Mouse (Mus musculus): ENCODE measurements around the gene Spns3.

The Spns3 gene

DNA sequence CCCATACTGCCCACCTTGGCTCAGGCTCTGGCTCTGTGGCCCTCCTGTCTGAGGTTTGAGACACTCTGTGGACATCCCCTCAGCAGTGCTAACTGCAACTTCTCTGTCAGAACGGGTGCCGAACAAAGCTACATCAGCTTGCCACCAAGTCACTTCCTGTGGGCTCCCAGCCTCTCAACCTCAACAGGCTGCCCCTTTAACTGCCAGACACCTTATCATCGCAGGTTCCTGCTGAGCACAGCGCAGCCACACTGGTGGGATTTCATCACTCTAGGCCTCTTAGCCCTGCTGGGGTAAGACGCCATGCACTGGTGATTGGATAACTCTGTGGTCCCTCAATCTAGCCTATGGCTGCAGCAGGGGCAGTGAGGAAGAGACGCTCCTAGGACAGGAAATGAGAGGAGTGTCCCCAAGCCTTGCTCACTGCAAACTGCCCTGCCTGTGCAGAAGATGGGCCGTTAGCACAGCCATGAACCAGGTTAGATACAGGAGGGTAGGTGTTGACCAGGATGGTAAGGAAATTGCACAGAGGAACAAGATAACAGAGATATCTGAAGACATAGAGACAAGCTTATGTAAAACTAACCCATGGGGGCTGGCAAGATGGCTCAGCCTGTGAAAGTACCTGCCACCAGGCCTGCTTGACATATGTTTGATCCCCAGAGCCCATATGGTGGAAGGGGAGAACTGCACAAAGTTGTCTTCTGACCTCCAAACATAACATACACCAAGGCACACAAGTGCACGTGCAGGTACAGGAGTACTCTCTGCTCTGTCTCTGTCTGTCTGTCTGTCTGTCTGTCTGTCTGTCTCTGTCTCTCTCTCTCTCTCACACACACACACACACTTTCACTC is at the start of gene Spns3:
Gene Spns3 (minus strand): TSS at position 373 of the 855 bp plus-strand sequence.
- no peak for DNase-seq (ENCODE audit: low read depth, low spot score)

- DNase-seq (ENCODE audit: low read depth, low spot score): no peak
Measured at GRCm38 (mm10) chr11:72597780-72598179, 47.5 kb upstream of the Spns3 start.

DNA sequence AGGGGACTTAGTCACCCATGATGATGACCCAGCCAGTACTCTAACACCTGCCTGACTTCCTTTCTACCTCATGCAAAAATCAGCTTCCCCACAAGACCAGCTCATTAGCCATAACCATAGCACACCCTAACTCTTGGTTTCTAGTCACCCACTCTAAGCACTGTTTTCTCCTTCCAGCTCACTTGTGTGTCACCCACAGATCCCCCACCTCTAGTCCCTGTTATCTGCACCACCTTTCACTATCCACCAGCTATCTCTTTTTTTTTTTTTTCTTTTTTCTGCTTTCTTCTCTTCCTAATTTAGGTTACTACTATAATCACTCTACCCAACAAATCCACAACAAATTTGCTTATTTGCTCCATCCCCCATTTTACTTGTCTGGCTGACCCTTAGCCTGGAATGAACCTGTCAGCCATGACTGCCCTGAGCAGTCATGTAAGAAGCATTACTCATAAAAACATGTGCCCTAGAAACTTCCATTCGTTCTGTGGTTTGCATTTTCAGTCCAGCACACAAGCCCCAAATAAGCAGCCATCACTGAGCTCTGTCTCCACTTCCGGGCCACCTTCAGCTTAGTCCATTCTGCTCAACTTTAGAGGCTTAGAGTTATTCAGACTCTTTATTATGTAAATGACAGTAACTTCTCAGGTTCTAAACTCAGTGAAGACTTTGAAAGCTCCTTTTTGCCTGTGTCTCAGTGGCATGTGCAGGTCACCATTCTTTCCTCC is 44.9 kb upstream of the Spns3 start:
- DNase-seq (ENCODE audit: low read depth, low spot score): no peak

DNA sequence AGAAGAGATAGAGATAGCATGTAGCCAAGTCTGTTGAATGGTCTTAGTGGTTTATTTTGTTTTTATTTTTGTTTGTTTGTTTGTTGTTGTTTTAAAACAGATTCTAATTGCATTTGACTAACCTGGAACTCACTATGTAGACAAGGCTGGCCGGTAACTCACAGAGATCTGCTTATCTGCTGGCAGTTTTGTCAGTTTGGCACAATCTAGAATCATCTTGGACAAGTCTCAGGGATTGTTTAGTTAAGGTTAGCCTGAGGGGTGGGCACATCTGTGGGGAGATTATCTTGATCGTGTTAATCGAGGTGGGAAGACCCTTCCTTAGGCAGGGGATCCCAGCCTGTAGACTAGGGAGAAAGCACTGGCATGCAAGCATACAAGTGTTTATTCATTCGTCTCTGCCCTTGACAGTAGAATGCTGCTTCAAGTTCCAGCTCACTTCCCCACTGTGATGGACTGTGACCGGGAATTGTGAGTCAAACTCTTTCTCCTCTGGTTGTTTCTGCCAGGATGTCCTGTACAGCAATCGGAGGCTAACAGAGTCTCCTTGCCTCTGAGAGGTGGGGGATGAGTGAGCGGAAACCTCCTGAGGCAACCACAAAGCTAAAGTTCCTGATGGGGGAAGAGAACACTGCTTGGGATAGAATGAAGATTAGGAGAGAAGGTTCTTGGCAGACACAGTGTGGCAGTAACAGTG is 37.4 kb upstream of the Spns3 start:
- DNase-seq (ENCODE audit: low read depth, low spot score): no peak

GRCm38 (mm10) chr11:72586570-72586969 is 36.3 kb upstream of the Spns3 start:
- DNase-seq (ENCODE audit: low read depth, low spot score): no peak

- DNase-seq (ENCODE audit: low read depth, low spot score): no peak
Measured at GRCm38 (mm10) chr11:72583092-72583491, 32.8 kb upstream of the Spns3 start.

DNA sequence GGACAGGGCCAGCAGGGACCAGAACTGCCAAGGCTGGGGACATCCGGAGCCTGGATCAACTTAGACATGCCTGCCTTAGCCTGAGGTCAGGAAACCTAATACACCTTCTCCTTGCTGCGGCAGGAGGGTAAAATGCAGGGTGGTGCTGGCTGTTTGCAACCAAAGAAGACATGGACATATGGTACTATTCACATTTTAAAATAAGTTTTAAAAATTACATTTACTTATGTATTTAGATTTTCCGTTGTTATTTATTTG is 32.1 kb upstream of the Spns3 start:
- no peak for DNase-seq (ENCODE audit: low read depth, low spot score)

DNA sequence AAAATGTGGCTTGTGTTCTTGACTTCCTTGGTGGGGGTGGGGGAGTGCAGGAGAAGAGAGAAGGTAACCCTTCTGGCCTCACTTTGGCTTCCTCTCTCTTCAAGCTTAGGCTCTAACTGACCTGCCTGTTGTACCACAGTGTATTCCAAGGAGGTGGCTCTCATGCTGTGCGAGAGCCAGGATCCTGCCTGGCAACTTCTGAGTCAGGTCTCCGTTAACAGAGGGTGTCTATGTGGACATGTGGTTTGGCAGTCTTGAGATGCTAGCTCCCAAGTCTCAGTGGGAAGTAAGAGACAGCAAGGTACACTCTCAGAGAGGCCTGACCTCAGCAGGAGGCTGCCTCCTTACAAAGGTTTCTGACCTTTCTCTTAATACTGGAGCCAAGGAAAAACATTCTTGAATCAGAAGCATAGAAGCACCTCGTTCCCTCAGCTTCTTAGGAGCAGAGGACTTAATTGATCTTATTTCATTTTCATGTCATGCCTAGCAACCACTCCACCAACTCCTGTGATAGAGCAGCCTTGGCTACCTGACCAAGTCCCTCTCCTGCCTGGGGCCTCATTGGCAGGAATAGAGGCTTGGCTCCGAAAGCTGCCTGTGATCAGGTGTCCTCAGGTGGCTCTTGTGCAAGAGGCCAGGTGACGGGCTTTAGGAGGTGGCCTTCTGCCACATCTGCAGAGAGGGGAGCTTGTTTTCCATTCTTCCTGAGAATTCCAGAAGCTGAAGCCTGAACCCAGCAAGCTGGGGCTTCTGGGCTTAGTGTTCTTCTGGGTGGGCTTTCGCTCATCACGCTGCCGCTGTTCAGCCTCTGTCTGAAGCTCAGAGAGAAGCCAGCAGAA is 31.5 kb upstream of the Spns3 start:
- DNase-seq (ENCODE audit: low read depth, low spot score): no peak

GRCm38 (mm10) chr11:72578471-72578870 is 28.2 kb upstream of the Spns3 start:
- no peak for DNase-seq (ENCODE audit: low read depth, low spot score)

- DNase-seq (ENCODE audit: low read depth, low spot score): no peak
Measured at GRCm38 (mm10) chr11:72576466-72577351, 26.4 kb upstream of the Spns3 start.

DNA sequence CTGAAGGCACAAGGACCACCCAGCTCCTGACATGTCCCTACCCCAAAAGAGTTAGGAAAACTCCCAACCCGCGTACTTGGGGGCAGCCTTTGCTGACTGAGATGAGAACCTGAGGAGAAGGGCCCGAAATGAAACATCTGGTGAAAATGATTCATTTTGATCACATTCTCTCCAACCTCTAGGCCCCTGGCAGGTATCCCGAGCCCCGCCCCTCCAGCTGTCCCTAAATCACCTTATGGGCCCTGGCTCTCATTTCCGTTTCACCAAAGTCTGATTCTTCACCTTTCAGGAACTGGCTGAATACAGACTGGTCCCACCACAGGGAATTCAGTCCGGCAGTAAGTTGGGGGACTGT is 25.8 kb upstream of the Spns3 start:
- DNase-seq (ENCODE audit: low read depth, low spot score): no peak

DNA sequence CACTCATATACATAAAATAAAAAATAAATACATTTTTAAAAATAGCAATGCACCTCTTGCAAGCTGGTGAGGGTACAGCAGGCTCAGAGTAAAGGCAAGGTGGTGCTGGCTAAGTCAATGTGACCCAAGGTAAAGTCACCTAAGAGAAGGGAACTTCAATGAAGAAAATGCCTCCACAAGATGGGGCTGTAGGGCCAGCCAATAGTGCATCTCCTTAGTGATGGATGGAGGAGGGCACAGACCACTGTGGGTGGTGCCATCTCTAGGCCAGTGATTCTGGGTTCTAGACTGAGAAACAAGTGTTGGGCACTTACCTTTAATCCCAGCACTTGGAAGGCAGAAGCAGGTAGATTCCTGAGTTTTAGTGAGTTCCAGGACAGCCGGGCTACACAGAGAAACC is 23.5 kb upstream of the Spns3 start:
- no peak for DNase-seq (ENCODE audit: low read depth, low spot score)

- DNase-seq (ENCODE audit: low read depth, low spot score): peak; percentile 71
Measured at GRCm38 (mm10) chr11:72570319-72570979, 20.1 kb upstream of the Spns3 start.

DNA sequence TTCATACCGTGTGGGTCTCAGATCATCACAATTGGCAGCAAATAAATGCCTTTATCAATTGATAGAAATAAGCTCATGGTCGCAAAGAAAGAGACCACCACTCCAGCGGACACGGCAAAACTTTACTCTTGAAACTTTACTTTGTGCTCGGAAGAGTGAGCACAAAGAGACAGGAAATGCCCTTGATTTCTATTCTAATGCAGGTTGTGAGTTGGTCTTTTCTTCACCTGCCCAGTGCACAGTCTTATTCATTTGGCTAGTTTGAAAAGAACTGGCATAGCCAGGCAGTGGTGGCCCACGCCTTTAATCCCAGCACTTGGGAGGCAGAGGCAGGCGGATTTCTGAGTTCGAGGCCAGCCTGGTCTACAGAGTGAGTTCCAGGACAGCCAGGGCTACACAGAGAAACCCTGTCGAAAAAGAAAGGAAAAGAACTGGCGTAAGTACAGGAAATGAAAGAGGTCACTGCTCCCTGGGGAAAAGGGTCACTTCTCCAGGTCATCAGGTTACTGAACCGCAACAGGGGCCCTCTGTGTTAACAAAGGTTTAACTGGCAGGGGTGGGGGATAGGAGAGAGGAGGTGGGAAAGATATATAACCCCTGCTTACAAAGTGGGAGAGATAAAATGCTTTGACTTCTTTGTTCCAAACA is 19.5 kb upstream of the Spns3 start:
- no peak for DNase-seq (ENCODE audit: low read depth, low spot score)

GRCm38 (mm10) chr11:72569051-72569450 is 18.7 kb upstream of the Spns3 start:
- no peak for DNase-seq (ENCODE audit: low read depth, low spot score)

DNA sequence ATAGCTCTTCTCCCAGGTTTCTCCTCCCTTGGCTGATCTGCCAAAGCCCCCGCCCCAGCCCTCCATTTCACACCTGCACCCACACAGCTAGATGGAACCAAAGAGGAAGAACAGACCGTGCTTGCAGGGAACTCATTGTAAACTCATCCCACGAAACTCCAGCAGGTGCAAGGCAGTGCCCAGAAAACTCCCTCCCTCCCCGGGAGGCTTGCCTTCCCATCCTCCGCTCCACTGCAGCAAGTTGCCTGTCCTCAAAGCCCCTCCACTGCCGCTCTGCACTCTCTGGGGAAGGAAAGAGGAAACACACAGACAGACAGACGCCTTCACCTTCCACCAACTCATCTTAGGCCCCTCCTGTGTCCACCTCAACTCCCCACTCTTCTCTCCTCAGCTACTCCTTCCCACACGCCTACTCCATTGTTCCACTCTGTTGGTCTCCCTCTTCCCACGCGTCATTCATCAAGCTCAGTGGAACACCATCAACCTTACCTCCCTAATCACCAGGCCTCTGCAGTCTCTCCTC is 16.6 kb upstream of the Spns3 start:
- no peak for DNase-seq (ENCODE audit: low read depth, low spot score)

- no peak for DNase-seq (ENCODE audit: low read depth, low spot score)
Measured at GRCm38 (mm10) chr11:72566304-72566703, 16.0 kb upstream of the Spns3 start.

DNA sequence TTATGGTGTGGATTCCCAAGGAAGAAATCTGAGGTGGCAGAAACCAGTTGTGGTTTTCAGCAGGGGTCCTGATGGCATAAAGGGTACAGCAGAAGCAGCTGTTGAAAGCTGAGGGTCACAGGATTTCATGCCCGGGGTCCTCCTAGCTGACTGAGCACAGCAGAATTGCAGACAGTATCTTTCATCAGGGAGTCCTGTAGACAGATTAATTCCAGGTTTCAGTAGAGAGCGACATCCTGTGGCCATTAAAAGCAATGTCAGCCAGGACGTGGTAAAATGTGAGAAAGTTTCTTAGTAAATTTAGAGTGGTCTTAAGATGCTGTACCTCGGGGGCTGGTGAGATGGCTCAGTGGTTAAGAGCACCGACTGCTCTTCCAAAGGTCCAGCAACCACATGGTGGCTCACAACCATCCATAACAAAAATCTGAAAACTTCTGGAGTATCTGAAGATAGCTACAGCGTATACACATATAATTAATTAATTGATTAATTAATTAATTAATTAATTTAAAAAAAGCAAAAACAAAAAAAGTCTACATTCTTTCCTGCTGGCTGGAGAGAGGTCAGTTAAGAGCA is 14.0 kb upstream of the Spns3 start:
- DNase-seq (ENCODE audit: low read depth, low spot score): no peak

- no peak for DNase-seq (ENCODE audit: low read depth, low spot score)
Measured at GRCm38 (mm10) chr11:72560661-72561060, 10.4 kb upstream of the Spns3 start.
